Mouse (Mus musculus) olfactory bulb, adult 2 months (tissue): Measurements from ENCODE around the gene Sarm1. TPM values are rescaled to one million over a fixed set of nuclear protein-coding genes. Genes with fewer than 3 reads are reported as not detected.
A peak's percentile ranks its signal among the peaks of the same experiment; 100 is the strongest.
"Not testable (repeated sequence)": the region's sequence is repeated elsewhere in the genome, so short reads cannot be mapped to it uniquely, and the experiment has no call there.

Source experiments
- H3K27ac ChIP-seq: fragments of 200-500 bp; 2 replicates; pipeline ENCODE4 v1.5.1; 2012; ENCODE audit warnings: low read depth, low read length; ENCODE audit not compliant: insufficient read depth
- H3K4me1 ChIP-seq: fragments of 200-500 bp; 2 replicates; pipeline ENCODE4 v1.6.1; 2012; ENCODE audit warnings: low read length; ENCODE audit not compliant: control insufficient read depth, insufficient read depth
- H3K4me3 ChIP-seq: fragments of 200-500 bp; 2 replicates; pipeline ENCODE4 v1.5.1; 2012; ENCODE audit warnings: mild to moderate bottlenecking, low read depth, low read length, moderate library complexity; ENCODE audit not compliant: insufficient read depth
- CTCF ChIP-seq: fragments of 200-500 bp; IDR thresholded peaks from 2 replicates; pipeline ENCODE4 v1.5.1; 2012; ENCODE audit warnings: low read depth, mild to moderate bottlenecking, low read length, moderate library complexity; ENCODE audit not compliant: insufficient read depth
- POLR2A ChIP-seq: fragments of 200-500 bp; IDR thresholded peaks from 2 replicates; pipeline ENCODE4 v1.6.1; 2012; ENCODE audit warnings: mild to moderate bottlenecking, low read depth, low read length, moderate library complexity; ENCODE audit not compliant: insufficient read depth
- WGBS: fragments of 180-500 bp; shearing (Covaris S2); methylation state at CpG from one replicate; pipeline ENCODE4 v1.1.7; 2018; 5-methylcytosine and 5-hydroxymethylcytosine counted together
- polyA plus RNA-seq: library from polyadenylated mRNA; stranded (reverse); fragments of >200 nt; gene quantifications from 2 replicates; pipeline ENCODE4 v1.2.4, GENCODE M21; 2012; ENCODE audit warnings: low replicate concordance; ENCODE audit not compliant: missing spikeins, insufficient read depth, insufficient read length

The Sarm1 gene
- polyA plus RNA-seq: not detected in 2 replicates

GRCm38 (mm10) chr11:78497544-78498522 lies at the start of gene Sarm1:
TSS of gene Sarm1 (minus strand) at chr11:78497754.
- Histone ChIP-seq H3K4me3 (peak within 1 kb of the TSS; percentile 91), H3K27ac (peak within 1 kb of the TSS; percentile 91), H3K4me1 (peaks cover 5% of the 10 kb centered on the region)
- WGBS: 2% methylated on average over 36 of the region's 36 CpGs
- TF ChIP-seq CTCF: no peak
- TF ChIP-seq POLR2A: peak; percentile 84

GRCm38 (mm10) chr11:78545181-78545580 lies 47.6 kb upstream of the Sarm1 start:
- no peak for TF ChIP-seq CTCF
- TF ChIP-seq POLR2A: no peak
- no peak overlapping the region for H3K4me3 ChIP-seq
- H3K27ac ChIP-seq: no peak overlapping the region
- H3K4me1 ChIP-seq: no peaks in the 10 kb centered on the region
- WGBS: 71% methylated on average over 8 of the region's 8 CpGs

- WGBS: 87% methylated on average over 7 of the region's 7 CpGs
- Histone ChIP-seq H3K4me3 (no peak overlapping the region), H3K27ac (no peak overlapping the region), H3K4me1 (no peaks in the 10 kb centered on the region)
- TF ChIP-seq POLR2A (no peak), CTCF (no peak)
These were observed 47.0 kb upstream of the Sarm1 start for GRCm38 (mm10) chr11:78544449-78545111.

GRCm38 (mm10) chr11:78540358-78540757 lies 42.8 kb upstream of the Sarm1 start:
- WGBS: 85% methylated on average over 3 of the region's 3 CpGs
- no peak overlapping the region for H3K4me3 ChIP-seq
- peaks cover 10% of the 10 kb centered on the region for H3K4me1 ChIP-seq
- no peak for TF ChIP-seq CTCF
- TF ChIP-seq POLR2A: no peak
- H3K27ac ChIP-seq: no peak overlapping the region

- TF ChIP-seq POLR2A (no peak), CTCF (no peak)
- peak overlapping the region; percentile 96 for H3K4me3 ChIP-seq
- 1% methylated on average over 14 of the region's 14 CpGs for WGBS
- peaks cover 10% of the 10 kb centered on the region for H3K4me1 ChIP-seq
- H3K27ac ChIP-seq: 0 out of 2 replicates have a peak overlapping the region, but pooled peaks have one; percentile 34
These were observed 39.1 kb upstream of the Sarm1 start for GRCm38 (mm10) chr11:78536690-78537084.

GRCm38 (mm10) chr11:78536080-78536689 lies 38.6 kb upstream of the Sarm1 start, which contains the start of the genes Tnfaip1 and Ift20:
TSS of gene Tnfaip1 (minus strand) at chr11:78536332.
TSS of gene Ift20 (plus strand) at chr11:78536361.
- H3K27ac ChIP-seq: peak within 1 kb of the TSS; percentile 63
- no peak for TF ChIP-seq CTCF
- peak; percentile 72 for TF ChIP-seq POLR2A
- under 1% methylated on average over 52 of the region's 52 CpGs for WGBS
- H3K4me3 ChIP-seq: peak within 1 kb of the TSS; percentile 96
- H3K4me1 ChIP-seq: peaks cover 10% of the 10 kb centered on the region

- peak overlapping the region; percentile 63 for H3K27ac ChIP-seq
- H3K4me1 ChIP-seq: peaks cover 10% of the 10 kb centered on the region
- WGBS: under 1% methylated on average over 23 of the region's 23 CpGs
- peak overlapping the region; percentile 64 for H3K4me3 ChIP-seq
- TF ChIP-seq CTCF (no peak), POLR2A (no peak)
These were observed 38.0 kb upstream of the Sarm1 start for GRCm38 (mm10) chr11:78535376-78536079.

- Histone ChIP-seq H3K4me1 (peaks cover 10% of the 10 kb centered on the region), H3K27ac (no peak overlapping the region), H3K4me3 (no peak overlapping the region)
- TF ChIP-seq POLR2A: no peak
- no peak for TF ChIP-seq CTCF
- 67% methylated on average over 4 of the region's 4 CpGs for WGBS
These were observed 37.0 kb upstream of the Sarm1 start for GRCm38 (mm10) chr11:78534516-78534915.

- H3K4me1 ChIP-seq, H3K4me3 ChIP-seq, H3K27ac ChIP-seq: not testable (repeated sequence)
- 97% methylated on average over 10 of the region's 10 CpGs for WGBS
These were observed 34.0 kb upstream of the Sarm1 start for GRCm38 (mm10) chr11:78531515-78531914.
